Comparison of ENCODE assay signal across 8 mouse cellular contexts in the genomic region with DNA sequence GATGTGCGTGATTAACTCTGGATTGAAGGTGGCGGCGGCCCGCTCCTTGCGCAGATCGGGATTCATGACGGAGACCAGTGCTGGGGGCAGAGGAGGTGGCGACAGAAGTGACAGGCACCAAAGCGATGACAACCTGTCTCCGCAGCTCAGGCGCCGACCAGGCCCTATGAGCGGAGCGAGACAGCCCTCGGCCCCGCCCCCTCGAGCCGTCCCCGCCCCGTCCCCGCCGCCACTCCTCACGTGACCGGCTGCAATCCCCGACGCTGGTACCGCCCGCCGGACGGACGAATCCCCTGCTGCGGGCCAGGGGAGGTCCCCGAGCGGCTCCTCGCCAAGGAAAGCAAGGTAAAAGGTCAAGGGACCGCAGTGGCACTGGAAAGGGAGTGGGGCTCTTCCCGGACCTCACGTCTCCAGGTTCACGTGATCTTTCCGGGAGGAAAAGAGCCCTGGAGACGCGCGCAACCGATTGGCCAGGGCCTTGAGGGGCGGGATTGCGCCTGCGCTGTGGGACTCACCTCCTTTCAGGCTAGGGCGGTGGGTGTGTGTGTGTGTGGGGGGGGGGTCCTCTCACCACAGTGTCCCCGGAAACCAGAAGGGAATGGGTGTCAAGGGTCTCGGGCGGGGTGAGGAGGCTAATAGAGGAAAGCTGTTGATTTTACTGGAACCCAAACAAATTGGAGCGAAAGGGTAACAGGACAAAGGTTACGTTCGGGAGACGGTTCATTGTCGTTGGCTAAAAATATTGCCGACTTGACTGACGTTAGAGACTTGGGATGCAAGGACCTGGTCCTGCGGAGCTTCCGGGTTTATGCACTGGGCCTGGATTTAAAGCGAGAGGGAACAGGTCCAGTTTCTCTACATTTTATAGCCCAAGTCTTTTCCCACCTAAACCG. TPM values are rescaled to one million over a fixed set of nuclear protein-coding genes. Genes with fewer than 3 reads are reported as not detected.
A peak's percentile ranks its signal among the peaks of the same experiment; 100 is the strongest.
DNase-seq lines count a peak whose midpoint lies in the region; ATAC-seq and TF ChIP-seq lines count a peak whose summit lies in the region.

Ten1 (plus strand) TSS at position 217 of the 893 bp plus-strand sequence.
Acox1 (minus strand) TSS at position 407 of the 893 bp plus-strand sequence.

- no peaks in the 10 kb centered on the region for H3K4me1 ChIP-seq in ES-Bruce4 (ENCODE audit: control insufficient read depth, insufficient read depth, low read length)
- H3K4me1 ChIP-seq in forebrain, embryonic 13.5 days = peaks cover 19% of the 10 kb centered on the region
- H3K4me1 ChIP-seq in liver, postnatal 0 days (ENCODE audit: insufficient read depth) = peaks cover 32% of the 10 kb centered on the region
- H3K4me1 ChIP-seq in neural tube, embryonic 14.5 days (ENCODE audit: control insufficient read depth, insufficient read depth, low read length) = peaks cover 14% of the 10 kb centered on the region

- peak within 1 kb of the TSS; percentile 81 for H3K27ac ChIP-seq in ES-Bruce4 (ENCODE audit: insufficient read depth, low read length)
- H3K27ac ChIP-seq in forebrain, embryonic 13.5 days = peak within 1 kb of the TSS; percentile 95
- peak within 1 kb of the TSS; percentile 97 for H3K27ac ChIP-seq in liver, postnatal 0 days (ENCODE audit: low read depth)
- peak within 1 kb of the TSS; percentile 97 for H3K27ac ChIP-seq in neural tube, embryonic 14.5 days (ENCODE audit: low read depth, low read length)

- under 1% methylated on average over 62 of the region's 62 CpGs for WGBS in forebrain, embryonic 13.5 days
- under 1% methylated on average over 62 of the region's 62 CpGs for WGBS in large intestine, adult 2 months
- under 1% methylated on average over 52 of the region's 62 CpGs for WGBS in liver, postnatal 0 days (ENCODE audit: insufficient replicate concordance)
- under 1% methylated on average over 62 of the region's 62 CpGs for WGBS in neural tube, embryonic 14.5 days

- H3K9me3 ChIP-seq in ES-Bruce4 (replicated peaks; ENCODE audit: control insufficient read depth, insufficient read depth, low read length, poor library complexity, severe bottlenecking) = no peaks in the 10 kb centered on the region
- H3K9me3 ChIP-seq in forebrain, embryonic 13.5 days (replicated peaks) = no peaks in the 10 kb centered on the region; the same call in 1 of the 2 replicates
- no peaks in the 10 kb centered on the region for H3K9me3 ChIP-seq in liver, postnatal 0 days (ENCODE audit: low read length)
- no peaks in the 10 kb centered on the region for H3K9me3 ChIP-seq in neural tube, embryonic 14.5 days (ENCODE audit: control insufficient read depth, low read length)

- no peaks in the 10 kb centered on the region for H3K36me3 ChIP-seq in ES-Bruce4 (ENCODE audit: control insufficient read depth, insufficient read depth, low read length, poor library complexity, severe bottlenecking)
- H3K36me3 ChIP-seq in forebrain, embryonic 13.5 days (ENCODE audit: poor library complexity, severe bottlenecking) = peaks cover 20% of the 10 kb centered on the region; the same call in 1 of the 2 replicates
- peaks cover 3% of the 10 kb centered on the region; the same call in 1 of the 2 replicates for H3K36me3 ChIP-seq in liver, postnatal 0 days (replicated peaks; ENCODE audit: insufficient read depth, low read length)
- no peaks in the 10 kb centered on the region for H3K36me3 ChIP-seq in neural tube, embryonic 14.5 days (ENCODE audit: control insufficient read depth, insufficient read depth, low read length)

- H3K4me2 ChIP-seq in forebrain, embryonic 13.5 days = peak within 1 kb of the TSS; percentile 69
- peak within 1 kb of the TSS; percentile 91 for H3K4me2 ChIP-seq in liver, postnatal 0 days (ENCODE audit: low read depth, low read length)
- peak within 1 kb of the TSS; percentile 63 for H3K4me2 ChIP-seq in neural tube, embryonic 14.5 days (ENCODE audit: low read depth, low read length)

- peak; percentile 94 for ATAC-seq in cerebellum, adult (ENCODE audit: insufficient number of reproducible peaks, low FRiP score, low TSS enrichment)
- peak; percentile 99 for ATAC-seq in forebrain, embryonic 13.5 days
- peak; percentile 88 for ATAC-seq in liver, postnatal 0 days
- peak; percentile 98 for ATAC-seq in neural tube, embryonic 14.5 days (ENCODE audit: low read depth)

- no peak for TF ChIP-seq CTCF in ES-Bruce4 (IDR thresholded peaks at IDR 0.05; ENCODE audit: low read depth, low read length)
- no peak for TF ChIP-seq CTCF in liver, postnatal 0 days (IDR thresholded peaks at IDR 0.05; ENCODE audit: low read depth)

- intact Hi-C loops in heart, postnatal 10 days (cut with DNase I) = loop anchor here (2.0 kb wide), 2 partner anchors 20 to 60 kb away; partner anchors contain the start of gene Mrpl38

- H3K27me3 ChIP-seq in ES-Bruce4 (ENCODE audit: control insufficient read depth, insufficient read depth, low read length, poor library complexity, severe bottlenecking) = no peaks in the 10 kb centered on the region
- H3K27me3 ChIP-seq in forebrain, embryonic 13.5 days = no peaks in the 10 kb centered on the region
- H3K27me3 ChIP-seq in liver, postnatal 0 days (ENCODE audit: insufficient read depth, low read length) = no peaks in the 10 kb centered on the region
- no peaks in the 10 kb centered on the region for H3K27me3 ChIP-seq in neural tube, embryonic 14.5 days (ENCODE audit: control insufficient read depth, insufficient read depth, low read length)

- peak; percentile 55 for TF ChIP-seq POLR2A in ES-Bruce4 (IDR thresholded peaks at IDR 0.05; ENCODE audit: insufficient read depth, low read length)

- no peak for TF ChIP-seq EP300 in ES-Bruce4 (IDR thresholded peaks at IDR 0.05; ENCODE audit: insufficient read depth, low read depth, low read length)
- peak; percentile 89 for TF ChIP-seq EP300 in liver, postnatal 0 days (IDR thresholded peaks at IDR 0.05; ENCODE audit: low read depth)

- peak within 1 kb of the TSS; percentile 92 for H3K4me3 ChIP-seq in ES-Bruce4 (ENCODE audit: low read depth, low read length)
- peak within 1 kb of the TSS; percentile 69 for H3K4me3 ChIP-seq in forebrain, embryonic 13.5 days
- H3K4me3 ChIP-seq in liver, postnatal 0 days (ENCODE audit: low read depth, low read length) = peak within 1 kb of the TSS; percentile 84
- peak within 1 kb of the TSS; percentile 79 for H3K4me3 ChIP-seq in neural tube, embryonic 14.5 days (ENCODE audit: low read depth, low read length)

- peak within 1 kb of the TSS; percentile 82 for H3K9ac ChIP-seq in ES-Bruce4 (ENCODE audit: low read depth, poor library complexity, severe bottlenecking)
- peak within 1 kb of the TSS; percentile 86 for H3K9ac ChIP-seq in forebrain, embryonic 13.5 days
- H3K9ac ChIP-seq in liver, postnatal 0 days (replicated peaks) = peak within 1 kb of the TSS; percentile 91
- peak within 1 kb of the TSS; percentile 85 for H3K9ac ChIP-seq in neural tube, embryonic 14.5 days (replicated peaks; ENCODE audit: low read depth, low read length)

- DNase-seq in heart, postnatal 10 days = peak; percentile 99
- peak; percentile 96 for DNase-seq in large intestine, adult 2 months (ENCODE audit: low read depth, low spot score)
- peak; percentile 97 for DNase-seq in liver, postnatal 0 days
- peak; percentile 98 for DNase-seq in testis, postnatal 10 days (ENCODE audit: low spot score)

RNA-seq across cellular contexts. Expression of gene Ten1, which starts in this region (rescaled TPM):
- 14.5 and 16.5 TPM in 2 replicates for polyA plus RNA-seq in ES-Bruce4 (2011; ENCODE audit: insufficient read depth, insufficient read length, low read depth, missing spikeins)
- polyA plus RNA-seq in forebrain, embryonic 13.5 days (2015; fragmentation: Nextera tagmentation; extraction: Ambion mirVana) = 75.3 and 81.6 TPM in 2 replicates
- 10 to 100 TPM; 29.7 to 34.0 TPM for total RNA-seq in heart, postnatal 10 days (2021)
- polyA plus RNA-seq in large intestine, adult 2 months (2012; rRNA removed) = 52.3 and 55.4 TPM in 2 replicates
- 20.7 and 22.8 TPM in 2 replicates for polyA plus RNA-seq in liver, postnatal 0 days (2015; fragmentation: Nextera tagmentation; extraction: Ambion mirVana)
- 82.0 and 96.1 TPM in 2 replicates for polyA plus RNA-seq in neural tube, embryonic 14.5 days (2014; fragmentation: Nextera tagmentation; extraction: Ambion mirVana)

RNA-seq across cellular contexts. Expression of gene Acox1, which starts in this region (rescaled TPM):
- 18.0 and 19.2 TPM in 2 replicates for polyA plus RNA-seq in ES-Bruce4 (2011; ENCODE audit: insufficient read depth, insufficient read length, low read depth, missing spikeins)
- polyA plus RNA-seq in forebrain, embryonic 13.5 days (2015; fragmentation: Nextera tagmentation; extraction: Ambion mirVana) = 35.0 and 43.3 TPM in 2 replicates
- total RNA-seq in heart, postnatal 10 days (2021) = 10 to 100 TPM; 92.5 to 99.9 TPM
- 86.6 and 168 TPM in 2 replicates for polyA plus RNA-seq in large intestine, adult 2 months (2012; rRNA removed)
- polyA plus RNA-seq in liver, postnatal 0 days (2015; fragmentation: Nextera tagmentation; extraction: Ambion mirVana) = 258 and 304 TPM in 2 replicates
- polyA plus RNA-seq in neural tube, embryonic 14.5 days (2014; fragmentation: Nextera tagmentation; extraction: Ambion mirVana) = 65.6 and 78.5 TPM in 2 replicates

Comparison
In these comparisons a context has a peak if more than half of its experiments do, and no peak if none do; other contexts are left out.
1. Peak in every context shown above with its lines: DNase-seq, ATAC-seq, H3K4me3 ChIP-seq and H3K27ac ChIP-seq.